Mouse (Mus musculus) liver, adult 2 months (tissue): ENCODE measurements at regions not wholly inside any gene's neighbourhood (a gene's known extent, or its start where the extent isn't known, plus 50 kb on each side); places are given as distances from the start of the nearest gene placed in this dataset.

ENCODE experiments used
- DNase-seq: peaks from one replicate; pipeline ENCODE4 v3.0.0-alpha.2; 2011; ENCODE audit warnings: low read depth, low spot score; ENCODE audit errors: extremely low read depth
- H3K27ac ChIP-seq: fragments of 200-500 bp; replicated peaks from 2 replicates; pipeline ENCODE4 v1.5.1; 2012; ENCODE audit warnings: low read depth, mild to moderate bottlenecking, control low read depth, inconsistent platforms, low read length; ENCODE audit not compliant: insufficient read depth
- H3K27me3 ChIP-seq: fragments of 200-500 bp; 2 replicates; pipeline ENCODE4 v1.6.1; 2012; ENCODE audit warnings: mild to moderate bottlenecking, moderate library complexity, low read length, inconsistent platforms; ENCODE audit not compliant: control insufficient read depth, insufficient read depth
- H3K36me3 ChIP-seq: fragments of 200-500 bp; 2 replicates; pipeline ENCODE4 v1.6.1; 2012; ENCODE audit warnings: low read length, inconsistent platforms; ENCODE audit not compliant: control insufficient read depth, insufficient read depth
- H3K4me1 ChIP-seq: fragments of 200-500 bp; 2 replicates; pipeline ENCODE4 v1.6.1; 2011; ENCODE audit warnings: low read length; ENCODE audit not compliant: control insufficient read depth, insufficient read depth
- H3K4me3 ChIP-seq: fragments of 200-500 bp; 2 replicates; pipeline ENCODE4 v1.5.1; 2011; ENCODE audit warnings: low read depth, mild to moderate bottlenecking, control low read depth, low read length, moderate library complexity; ENCODE audit not compliant: insufficient read depth
- H3K79me2 ChIP-seq: fragments of 200-500 bp; 2 replicates; pipeline ENCODE4 v1.6.1; 2012; ENCODE audit warnings: inconsistent platforms, mild to moderate bottlenecking, low read length, moderate library complexity; ENCODE audit not compliant: control insufficient read depth, insufficient read depth
- H3K9ac ChIP-seq: fragments of 200-500 bp; 2 replicates; pipeline ENCODE4 v1.6.1; 2012; ENCODE audit warnings: low read depth, mild to moderate bottlenecking, control low read depth, inconsistent platforms, low read length
- CTCF ChIP-seq: fragments of 200-500 bp; IDR thresholded peaks from 2 replicates; pipeline ENCODE4 v1.5.1; 2011; ENCODE audit warnings: low read depth, low read length, control low read depth
- POLR2A ChIP-seq: fragments of 200-500 bp; IDR thresholded peaks from 2 replicates; pipeline ENCODE4 v1.6.1; 2011; ENCODE audit warnings: low read length, control low read depth; ENCODE audit not compliant: insufficient read depth; ENCODE audit errors: extremely low read depth
- WGBS: fragments of 180-500 bp; shearing (Covaris S2); methylation state at CpG from one replicate; pipeline ENCODE4 v1.1.7; 2018; 5-methylcytosine and 5-hydroxymethylcytosine counted together

DNA sequence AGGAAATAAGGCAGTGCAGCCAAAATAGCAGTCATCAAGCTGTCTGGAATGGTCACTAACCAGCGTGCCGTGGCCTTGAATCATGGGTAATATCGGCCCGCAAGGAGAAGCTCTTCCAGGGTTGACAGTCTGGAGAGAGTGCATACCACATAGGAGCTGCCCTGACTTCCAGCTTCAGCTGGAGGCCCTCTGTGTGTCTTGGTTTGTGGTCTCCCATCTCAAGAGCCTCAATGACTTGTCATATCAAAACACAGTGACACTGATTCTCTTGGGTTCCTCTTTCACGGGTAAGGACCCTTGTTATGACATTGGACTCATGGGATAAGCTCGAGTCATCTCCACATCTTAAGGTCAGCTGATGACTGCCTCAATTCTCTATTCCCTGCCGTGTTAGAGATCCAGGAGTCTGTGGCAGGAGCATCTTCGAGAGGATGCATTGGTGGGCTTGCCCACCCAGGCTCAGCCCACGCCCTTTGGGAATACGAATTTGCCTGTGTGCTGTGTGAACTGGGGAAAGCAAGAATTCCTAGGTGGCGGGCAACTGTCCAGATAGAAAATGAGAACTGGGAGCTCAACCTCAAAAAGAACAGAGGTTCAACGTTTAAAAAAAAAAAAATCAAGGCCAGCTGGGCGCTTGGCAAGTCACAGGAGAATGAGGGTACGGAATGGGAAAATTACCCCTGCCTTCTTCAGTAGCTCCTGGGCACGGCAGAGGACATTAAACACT lies 141.4 kb upstream of the Ado start:
- Histone ChIP-seq H3K36me3 (no peaks in the 10 kb centered on the region), H3K9ac (no peak overlapping the region), H3K4me3 (no peak overlapping the region), H3K27me3 (no peaks in the 10 kb centered on the region), H3K4me1 (no peaks in the 10 kb centered on the region), H3K27ac (no peak overlapping the region), H3K79me2 (no peaks in the 10 kb centered on the region)
- no peak for TF ChIP-seq POLR2A
- TF ChIP-seq CTCF, result no peak
- 90% methylated on average over 15 of the region's 15 CpGs for whole genome bisulfite sequencing
- DNase-seq, result no peak

DNA sequence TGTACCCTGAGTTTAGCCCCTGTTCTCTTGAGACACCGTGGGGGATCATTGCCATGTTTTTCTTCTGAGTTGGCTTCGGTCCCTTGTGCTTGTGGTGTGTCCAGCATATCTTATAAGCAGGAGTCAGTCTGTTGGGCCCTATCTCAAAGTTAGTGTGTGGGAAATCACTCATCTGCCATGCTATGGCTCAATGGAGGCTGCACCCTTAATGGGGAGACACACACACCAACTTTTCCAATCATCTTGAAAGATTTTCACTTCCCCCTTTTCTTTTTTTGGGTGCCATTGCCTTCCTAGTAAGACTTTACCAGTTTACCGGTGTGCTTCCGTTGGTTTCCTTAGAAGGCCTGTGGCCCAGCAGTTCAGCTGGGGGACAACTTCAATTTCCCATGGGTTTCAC lies 130.6 kb upstream of the Ado start:
- 90% methylated on average over 4 of the region's 4 CpGs for WGBS
- no peak for DNase-seq
- Histone ChIP-seq H3K79me2 (no peaks in the 10 kb centered on the region), H3K4me3 (no peak overlapping the region), H3K27me3 (no peaks in the 10 kb centered on the region), H3K4me1 (no peaks in the 10 kb centered on the region), H3K9ac (no peak overlapping the region), H3K27ac (no peak overlapping the region), H3K36me3 (no peaks in the 10 kb centered on the region)
- no peak for TF ChIP-seq POLR2A
- TF ChIP-seq CTCF, result no peak

DNA sequence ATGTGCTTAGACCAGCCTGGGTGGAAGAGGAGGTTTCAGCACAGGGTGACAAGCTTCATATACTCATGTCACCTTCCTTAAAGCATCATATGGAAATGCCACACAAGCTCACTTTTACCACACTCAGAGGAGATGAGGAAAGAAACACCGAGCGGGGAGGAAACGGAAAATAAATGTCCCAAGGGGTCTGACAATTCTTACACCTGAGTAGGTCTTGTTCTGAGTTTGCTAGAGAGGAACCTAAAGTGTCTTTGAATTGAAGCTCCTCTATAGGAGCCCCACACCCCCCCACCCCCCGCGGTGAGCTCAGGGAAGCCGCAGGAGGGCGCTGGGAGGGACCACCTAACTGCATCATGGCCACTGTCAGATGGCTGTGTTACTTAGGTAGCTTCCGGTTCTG lies 124.7 kb upstream of the Ado start:
- H3K27me3 ChIP-seq, result no peaks in the 10 kb centered on the region
- TF ChIP-seq POLR2A (no peak), CTCF (no peak)
- no peaks in the 10 kb centered on the region for H3K4me1 ChIP-seq
- 81% methylated on average over 8 of the region's 8 CpGs for WGBS
- DNase-seq, result no peak
- no peaks in the 10 kb centered on the region for H3K36me3 ChIP-seq
- H3K9ac ChIP-seq, result no peak overlapping the region
- no peaks in the 10 kb centered on the region for H3K79me2 ChIP-seq
- H3K27ac ChIP-seq, result no peak overlapping the region
- no peak overlapping the region for H3K4me3 ChIP-seq

DNA sequence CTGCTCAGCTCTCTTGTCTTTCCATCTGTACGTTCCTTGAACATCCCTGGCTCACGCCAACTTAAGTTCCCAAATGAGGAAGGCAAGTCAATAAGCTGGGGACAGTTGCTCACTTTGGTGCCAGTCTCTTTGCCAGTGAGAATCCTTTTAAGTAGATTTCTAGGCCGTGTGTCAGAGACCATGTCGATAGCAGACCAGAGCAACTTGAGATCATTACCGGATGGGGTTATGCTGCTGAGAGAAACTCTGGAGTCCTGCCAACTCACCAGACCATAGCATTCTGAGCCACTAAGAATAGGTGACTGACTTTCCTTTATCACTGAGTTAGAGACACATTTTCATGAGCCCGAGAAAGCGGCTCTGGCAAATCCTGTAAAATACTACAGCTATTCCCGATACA lies 123.5 kb upstream of the Ado start:
- Histone ChIP-seq H3K4me1 (no peaks in the 10 kb centered on the region), H3K4me3 (no peak overlapping the region), H3K79me2 (no peaks in the 10 kb centered on the region), H3K9ac (no peak overlapping the region), H3K36me3 (no peaks in the 10 kb centered on the region), H3K27me3 (no peaks in the 10 kb centered on the region), H3K27ac (no peak overlapping the region)
- TF ChIP-seq CTCF (no peak), POLR2A (no peak)
- DNase-seq, result no peak
- 87% methylated on average over 8 of the region's 8 CpGs for WGBS

DNA sequence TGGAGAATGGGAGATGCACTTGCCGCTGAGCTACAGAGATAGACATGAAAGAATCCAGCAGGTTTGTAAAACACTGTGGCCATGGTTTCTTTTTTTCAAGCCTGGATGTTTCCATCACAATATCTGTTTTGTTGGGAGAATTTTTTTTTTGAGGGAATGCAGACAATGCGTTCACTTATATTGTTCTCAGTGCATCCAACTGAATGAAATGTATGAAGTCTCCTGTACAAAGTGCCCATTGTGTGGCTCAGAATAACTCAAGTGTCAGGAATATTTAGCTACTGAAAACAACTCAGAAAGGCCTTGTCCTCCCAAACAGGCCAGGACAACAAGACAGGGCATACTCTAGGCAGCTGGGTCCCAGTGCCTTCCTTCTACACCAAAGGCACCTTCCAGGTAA lies 120.3 kb upstream of the Ado start:
- no peak for TF ChIP-seq CTCF
- no peak for TF ChIP-seq POLR2A
- Histone ChIP-seq H3K4me3 (no peak overlapping the region), H3K36me3 (no peaks in the 10 kb centered on the region), H3K9ac (no peak overlapping the region), H3K79me2 (no peaks in the 10 kb centered on the region), H3K27me3 (no peaks in the 10 kb centered on the region), H3K4me1 (no peaks in the 10 kb centered on the region), H3K27ac (no peak overlapping the region)
- WGBS, result 94% methylated on average over 2 of the region's 2 CpGs
- no peak for DNase-seq

DNA sequence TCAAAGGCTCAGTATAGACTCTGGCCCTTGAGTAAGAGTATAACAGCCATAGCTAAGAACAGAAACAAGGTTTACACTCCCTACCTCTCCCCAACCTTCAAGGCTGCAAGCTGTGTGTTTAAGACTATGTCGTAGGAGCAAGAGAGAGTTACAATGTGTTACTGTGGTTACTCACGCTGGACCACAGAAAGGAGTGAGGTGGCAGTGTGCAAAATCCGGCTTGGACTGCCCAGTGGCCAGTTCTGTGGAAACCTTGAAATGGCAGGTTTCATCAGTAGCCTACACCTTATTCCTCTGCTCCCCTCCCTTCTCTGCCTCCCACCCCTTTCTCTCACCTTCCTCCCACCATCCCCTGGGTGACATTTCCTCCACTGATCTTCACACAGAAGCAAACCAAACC lies 114.3 kb upstream of the Ado start:
- TF ChIP-seq CTCF (no peak), POLR2A (no peak)
- WGBS, result 75% methylated on average over 3 of the region's 3 CpGs
- no peaks in the 10 kb centered on the region for H3K27me3 ChIP-seq
- no peak overlapping the region for H3K9ac ChIP-seq
- no peak overlapping the region for H3K4me3 ChIP-seq
- H3K4me1 ChIP-seq, result no peaks in the 10 kb centered on the region
- no peaks in the 10 kb centered on the region for H3K79me2 ChIP-seq
- no peak overlapping the region for H3K27ac ChIP-seq
- no peak for DNase-seq
- H3K36me3 ChIP-seq, result no peaks in the 10 kb centered on the region
